Mouse (Mus musculus) C2C12 (cell line): ENCODE data around the gene Ccdc181. TPM values are rescaled to one million over a fixed set of nuclear protein-coding genes. Genes with fewer than 3 reads are reported as not detected.

Experiments used
- H3K27me3 ChIP-seq: one replicate; pipeline ENCODE4 v1.6.1; 2011; ENCODE audit not compliant: control insufficient read depth, insufficient read depth, insufficient read length
- H3K36me3 ChIP-seq: one replicate; pipeline ENCODE4 v1.6.1; 2011; ENCODE audit not compliant: control insufficient read depth, insufficient read depth
- H3K4me3 ChIP-seq: one replicate; pipeline ENCODE4 v1.5.1; 2011; ENCODE audit warnings: mild to moderate bottlenecking, control low read depth; ENCODE audit not compliant: poor library complexity, insufficient read depth, severe bottlenecking
- H3K79me2 ChIP-seq: one replicate; pipeline ENCODE4 v1.6.1; 2011; ENCODE audit not compliant: control insufficient read depth, insufficient read depth
- H3K79me3 ChIP-seq: one replicate; pipeline ENCODE4 v1.6.1; 2011; ENCODE audit warnings: low read depth, control low read depth
- H3ac ChIP-seq: one replicate; pipeline ENCODE3; 2011; ENCODE audit warnings: low read depth; ENCODE audit not compliant: control insufficient read depth, insufficient read length
- CEBPB ChIP-seq: IDR thresholded peaks from one replicate; pipeline ENCODE4 v1.6.1; 2011; ENCODE audit warnings: low read depth, mild to moderate bottlenecking, control low read depth, moderate library complexity
- CTCF ChIP-seq: IDR thresholded peaks from one replicate; pipeline ENCODE4 v1.5.1; 2011; ENCODE audit not compliant: control insufficient read depth, insufficient read depth, insufficient read length
- FOSL1 ChIP-seq: IDR thresholded peaks from one replicate; pipeline ENCODE4 v1.8.0; 2011; ENCODE audit warnings: mild to moderate bottlenecking, low read length; ENCODE audit not compliant: poor library complexity, insufficient read depth, severe bottlenecking
- MAX ChIP-seq: IDR thresholded peaks from one replicate; pipeline ENCODE4 v1.6.1; 2011; ENCODE audit warnings: mild to moderate bottlenecking, control low read depth
- MYOD1 ChIP-seq: IDR thresholded peaks from one replicate; pipeline ENCODE4 v1.6.1; 2011; ENCODE audit warnings: low read depth; ENCODE audit not compliant: control insufficient read depth, insufficient read length
- MYOG ChIP-seq: IDR thresholded peaks from one replicate; pipeline ENCODE4 v1.6.1; 2011; ENCODE audit not compliant: control insufficient read depth, insufficient read length; ENCODE audit errors: extremely low read depth
- USF1 ChIP-seq: IDR thresholded peaks from one replicate; pipeline ENCODE4 v1.6.1; 2011; ENCODE audit warnings: low read depth, mild to moderate bottlenecking, control low read depth, moderate library complexity
- polyA plus RNA-seq: library from polyadenylated mRNA; unstranded; fragments of >200 nt; fragmentation: generic; extraction: Trizol; gene quantifications from one replicate; pipeline ENCODE4 v1.2.1, GENCODE M21; 2012; ENCODE audit warnings: missing spikeins

The Ccdc181 gene
- polyA plus RNA-seq, 1 experiment = 1.7 TPM

- H3K4me3 ChIP-seq = peak overlapping the region; percentile 75
- no peaks in the 10 kb centered on the region for H3K36me3 ChIP-seq
- no peaks in the 10 kb centered on the region for H3K27me3 ChIP-seq
- peaks cover 58% of the 10 kb centered on the region for H3K79me3 ChIP-seq
- no peak for TF ChIP-seq CTCF
- H3K79me2 ChIP-seq = peaks cover 64% of the 10 kb centered on the region
- H3ac ChIP-seq = peak overlapping the region; percentile 71
These were observed 24.8 kb upstream of the Ccdc181 start for GRCm38 (mm10) chr1:164250391-164251150.

GRCm38 (mm10) chr1:164251438-164251837, 23.9 kb upstream of the Ccdc181 start:
- Histone ChIP-seq H3K79me2 (peaks cover 73% of the 10 kb centered on the region), H3K36me3 (peaks cover 2% of the 10 kb centered on the region), H3K79me3 (peaks cover 64% of the 10 kb centered on the region), H3K4me3 (no peak overlapping the region), H3ac (no peak overlapping the region), H3K27me3 (no peaks in the 10 kb centered on the region)
- TF ChIP-seq CTCF (no peak), MYOD1 (no peak)

DNA sequence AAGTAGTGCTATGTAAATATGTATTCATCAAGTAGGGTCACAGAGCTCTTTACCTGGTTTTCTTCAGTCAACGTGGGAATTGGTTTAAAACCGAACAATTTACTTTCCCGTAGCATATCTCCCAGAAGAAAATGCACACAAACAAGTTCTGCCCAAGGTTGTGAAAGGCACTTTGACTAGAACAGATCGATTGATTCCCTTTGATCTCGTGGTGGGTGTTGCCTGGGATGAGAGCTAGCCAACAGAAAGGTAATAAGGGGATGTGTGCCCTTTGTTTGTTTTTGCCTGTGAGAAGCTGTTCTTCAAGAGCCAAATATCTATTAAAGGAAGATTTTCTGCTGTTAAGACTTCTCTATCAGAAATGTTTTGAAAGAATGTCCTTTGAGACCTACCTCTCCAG, 22.8 kb upstream of the Ccdc181 start:
- Histone ChIP-seq H3K36me3 (peaks cover 14% of the 10 kb centered on the region), H3K79me2 (peaks cover 81% of the 10 kb centered on the region), H3K4me3 (no peak overlapping the region), H3K79me3 (peaks cover 67% of the 10 kb centered on the region), H3ac (no peak overlapping the region), H3K27me3 (no peaks in the 10 kb centered on the region)
- TF ChIP-seq USF1 (no peak), FOSL1 (no peak), MYOD1 (no peak), MYOG (no peak), CEBPB (no peak), CTCF (no peak), MAX (no peak)

DNA sequence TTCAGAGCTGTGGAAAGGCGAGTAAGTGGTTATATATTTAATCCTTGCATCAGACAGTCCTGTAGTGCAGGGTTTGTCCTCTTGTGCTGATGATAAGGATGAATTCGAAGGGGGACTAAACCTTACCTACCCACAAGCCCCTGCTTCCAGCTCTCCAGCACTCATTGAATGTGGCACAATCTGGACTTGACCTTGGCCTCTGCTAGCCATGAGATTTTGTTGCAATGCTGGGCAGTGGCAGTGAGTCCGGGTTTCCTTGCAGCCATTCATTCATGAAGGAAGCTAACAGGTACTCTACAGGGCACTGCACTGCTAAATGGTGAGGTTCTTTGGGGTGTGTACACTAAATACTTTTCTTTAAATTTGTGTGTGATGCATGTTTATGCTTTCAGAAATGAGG, 20.5 kb upstream of the Ccdc181 start:
- H3K79me2 ChIP-seq = peaks cover 74% of the 10 kb centered on the region
- no peak overlapping the region for H3ac ChIP-seq
- H3K79me3 ChIP-seq = peaks cover 66% of the 10 kb centered on the region
- no peaks in the 10 kb centered on the region for H3K27me3 ChIP-seq
- no peak overlapping the region for H3K4me3 ChIP-seq
- TF ChIP-seq CTCF = no peak
- no peak for TF ChIP-seq USF1
- TF ChIP-seq CEBPB = no peak
- TF ChIP-seq MAX = no peak
- TF ChIP-seq FOSL1 = no peak
- no peak for TF ChIP-seq MYOG
- TF ChIP-seq MYOD1 = no peak
- H3K36me3 ChIP-seq = peaks cover 36% of the 10 kb centered on the region

DNA sequence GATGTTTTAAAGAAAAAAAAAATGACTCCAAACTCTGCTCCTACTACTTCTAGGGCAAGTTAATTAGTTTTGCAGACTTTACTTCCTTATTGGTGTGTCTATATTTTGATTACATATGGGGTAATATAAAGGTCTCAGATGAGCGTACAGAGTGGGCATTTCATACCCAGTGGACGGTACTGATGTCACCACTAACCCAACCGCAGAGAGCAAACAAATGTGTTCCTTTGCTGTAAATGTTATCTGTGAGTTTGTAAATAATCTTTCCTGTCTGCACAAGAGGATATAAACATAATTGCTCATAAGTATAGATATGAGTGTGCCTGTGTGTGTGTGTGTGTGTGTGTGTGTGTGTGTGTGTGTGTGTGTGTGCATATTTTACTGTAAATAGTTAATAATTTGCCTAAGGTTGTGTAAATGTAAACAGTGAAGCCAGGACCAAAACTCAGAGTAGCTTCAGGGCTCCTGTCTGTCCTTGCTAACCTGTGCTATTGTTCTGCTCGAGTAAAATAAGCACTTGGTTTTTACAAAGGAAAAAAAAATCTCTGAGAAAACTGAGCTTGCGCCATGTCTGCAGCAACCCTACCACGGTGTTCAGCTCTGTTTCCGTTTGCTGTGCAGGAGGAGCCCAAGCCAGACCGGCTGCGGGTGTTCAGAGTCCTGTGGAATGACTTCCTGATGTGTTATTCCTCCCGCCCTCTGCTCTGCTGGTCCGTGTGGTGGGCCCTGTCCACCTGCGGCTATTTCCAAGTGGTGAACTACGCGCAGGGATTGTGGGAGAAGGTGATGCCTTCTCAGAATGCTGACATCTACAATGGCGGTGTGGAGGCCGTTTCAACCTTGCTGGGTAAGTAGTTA, 15.0 kb upstream of the Ccdc181 start:
- no peaks in the 10 kb centered on the region for H3K27me3 ChIP-seq
- no peak for TF ChIP-seq CEBPB
- TF ChIP-seq MYOD1 = no peak
- no peak for TF ChIP-seq USF1
- TF ChIP-seq MAX = no peak
- TF ChIP-seq MYOG = no peak
- no peak for TF ChIP-seq CTCF
- no peak overlapping the region for H3K4me3 ChIP-seq
- H3K79me3 ChIP-seq = peaks cover 15% of the 10 kb centered on the region
- peaks cover 85% of the 10 kb centered on the region for H3K36me3 ChIP-seq
- H3K79me2 ChIP-seq = peaks cover 18% of the 10 kb centered on the region
- H3ac ChIP-seq = no peak overlapping the region

- no peak overlapping the region for H3ac ChIP-seq
- peaks cover 81% of the 10 kb centered on the region for H3K36me3 ChIP-seq
- H3K4me3 ChIP-seq = no peak overlapping the region
- TF ChIP-seq CEBPB = peak; percentile 87
- peak; percentile 2 for TF ChIP-seq FOSL1
- TF ChIP-seq MYOG = no peak
- H3K79me3 ChIP-seq = peaks cover 6% of the 10 kb centered on the region
- H3K79me2 ChIP-seq = peaks cover 7% of the 10 kb centered on the region
- H3K27me3 ChIP-seq = no peaks in the 10 kb centered on the region
These were observed 13.8 kb upstream of the Ccdc181 start for GRCm38 (mm10) chr1:164261553-164261952.
